Mouse (Mus musculus) telencephalon, adult 2 months (tissue): ENCODE results near the gene Alcam.
A peak's percentile ranks its signal among the peaks of the same experiment; 100 is the strongest.

Experiments used
- DNase-seq: peaks from one replicate; pipeline ENCODE4 v3.0.0-alpha.2; 2011; ENCODE audit warnings: low read depth, low spot score

The Alcam gene

GRCm38 (mm10) chr16:52443055-52443454 lies 10.8 kb downstream of the Alcam start:
- no peak for DNase-seq

- no peak for DNase-seq
Measured at GRCm38 (mm10) chr16:52439600-52439999, 14.3 kb downstream of the Alcam start.

- no peak for DNase-seq
Measured at GRCm38 (mm10) chr16:52439007-52439406, 14.9 kb downstream of the Alcam start.

- DNase-seq = no peak
Measured at GRCm38 (mm10) chr16:52438216-52438904, 15.5 kb downstream of the Alcam start.

GRCm38 (mm10) chr16:52433189-52433588 lies 20.7 kb downstream of the Alcam start:
- DNase-seq = no peak

- DNase-seq = no peak
Measured at GRCm38 (mm10) chr16:52432072-52432471, 21.8 kb downstream of the Alcam start.

GRCm38 (mm10) chr16:52431590-52431989 lies 22.3 kb downstream of the Alcam start:
- no peak for DNase-seq

- DNase-seq = no peak
Measured at GRCm38 (mm10) chr16:52430073-52430472, 23.8 kb downstream of the Alcam start.

- no peak for DNase-seq
Measured at GRCm38 (mm10) chr16:52429661-52430060, 24.2 kb downstream of the Alcam start.

GRCm38 (mm10) chr16:52428505-52428904 lies 25.4 kb downstream of the Alcam start:
- peak; percentile 69 for DNase-seq

- no peak for DNase-seq
Measured at GRCm38 (mm10) chr16:52418568-52419158, 35.2 kb downstream of the Alcam start.

GRCm38 (mm10) chr16:52417982-52418381 lies 35.9 kb downstream of the Alcam start:
- no peak for DNase-seq

- no peak for DNase-seq
Measured at GRCm38 (mm10) chr16:52417146-52417545, 36.7 kb downstream of the Alcam start.

- no peak for DNase-seq
Measured at GRCm38 (mm10) chr16:52413714-52414113, 40.2 kb downstream of the Alcam start.

GRCm38 (mm10) chr16:52406072-52406471 lies 47.8 kb downstream of the Alcam start:
- DNase-seq = peak; percentile 32

- no peak for DNase-seq
Measured at GRCm38 (mm10) chr16:52405272-52405671, 48.6 kb downstream of the Alcam start.

- DNase-seq = peak; percentile 45
Measured at GRCm38 (mm10) chr16:52399112-52399511, 54.8 kb downstream of the Alcam start.

GRCm38 (mm10) chr16:52386781-52387300 lies 67.0 kb downstream of the Alcam start:
- no peak for DNase-seq

GRCm38 (mm10) chr16:52383456-52384185 lies 70.3 kb downstream of the Alcam start:
- DNase-seq = no peak

- DNase-seq = no peak
Measured at GRCm38 (mm10) chr16:52378811-52379597, 74.9 kb downstream of the Alcam start.

GRCm38 (mm10) chr16:52376827-52377226 lies 77.0 kb downstream of the Alcam start:
- no peak for DNase-seq

- DNase-seq = no peak
Measured at GRCm38 (mm10) chr16:52371956-52372355, 81.9 kb downstream of the Alcam start.
